Mouse (Mus musculus) lung, postnatal 0 days (tissue): ENCODE data around the gene Map1lc3b.

Experiments used
- CTCF ChIP-seq: IDR thresholded peaks from 2 replicates; pipeline ENCODE4 v1.5.1; 2016; ENCODE audit warnings: antibody characterized with exemption, mild to moderate bottlenecking
- EP300 ChIP-seq: IDR thresholded peaks from 2 replicates; pipeline ENCODE4 v1.6.1; 2016; ENCODE audit warnings: antibody characterized with exemption, mild to moderate bottlenecking, control low read depth

DNA sequence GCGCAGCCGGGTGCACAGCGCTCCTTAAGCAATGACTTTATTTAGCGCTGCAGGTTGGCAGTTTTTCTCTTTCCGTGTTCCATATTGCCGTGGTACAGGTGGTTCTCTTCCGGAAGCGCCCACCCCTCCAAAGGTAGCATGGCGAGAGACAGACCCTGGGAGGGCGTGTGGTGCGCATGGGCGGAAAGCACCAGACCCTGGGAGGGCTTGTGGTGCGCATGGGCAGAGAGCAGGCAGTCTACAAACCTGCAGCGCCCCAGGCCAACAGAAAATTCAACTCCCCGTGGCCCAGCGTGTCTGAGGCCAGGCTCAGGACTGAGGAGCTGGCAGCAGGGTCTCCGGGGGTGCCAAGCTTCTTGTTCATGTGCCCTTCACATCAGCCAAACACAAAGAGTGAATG lies 19.4 kb upstream of the Map1lc3b start:
- no peak for TF ChIP-seq EP300
- no peak for TF ChIP-seq CTCF
